Mouse (Mus musculus): ENCODE results near the gene Pip4k2a.

DNA sequence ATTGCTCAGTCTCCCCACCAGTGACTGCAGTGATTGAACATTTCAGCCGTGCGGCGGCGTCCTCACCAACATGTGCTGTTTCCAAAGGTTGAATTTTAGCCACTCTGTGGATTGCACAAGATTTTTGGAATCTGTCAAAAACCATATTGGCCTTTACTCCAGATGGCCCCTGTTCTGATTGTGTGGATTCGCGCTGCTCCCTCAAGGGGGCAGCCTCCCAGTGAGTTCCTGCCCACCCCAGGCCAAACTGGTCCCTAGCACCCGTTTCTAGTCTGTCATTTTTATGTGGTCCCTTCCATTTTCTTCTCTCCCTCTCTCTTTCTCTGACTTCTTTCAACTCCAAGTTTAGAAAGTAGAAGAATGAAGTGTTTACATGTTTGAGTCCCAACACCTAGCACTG, 178.4 kb downstream of the Pip4k2a start:
- no peak for TF ChIP-seq POLR2A (IDR thresholded peaks at IDR 0.05; ENCODE audit: insufficient read depth, low read depth, low read length)
- no peak for TF ChIP-seq CTCF (IDR thresholded peaks at IDR 0.05; ENCODE audit: insufficient read depth, low read depth, low read length)
